Mouse (Mus musculus) forebrain, embryonic 14.5 days (tissue): ENCODE measurements around the gene Scnm1. TPM values are rescaled to one million over a fixed set of nuclear protein-coding genes. Genes with fewer than 3 reads are reported as not detected.

Experiments used
- ATAC-seq: fragments of 200-750 bp; cut with Nextera tagmentation; 2 replicates; pipeline ENCODE4 v1.8.0; 2017; ENCODE audit warnings: mild to moderate bottlenecking, moderate library complexity
- DNase-seq: peaks from one replicate; pipeline ENCODE4 v3.0.0-alpha.2; 2015; ENCODE audit warnings: low spot score
- H3K27ac ChIP-seq: fragments of 300-500 bp; sonication (generic); 2 replicates; pipeline ENCODE4 v1.5.1; 2014; ENCODE audit warnings: low read depth, mild to moderate bottlenecking, control low read depth, low read length, moderate library complexity
- H3K27me3 ChIP-seq: fragments of 300-500 bp; sonication (generic); replicated peaks from 2 replicates; pipeline ENCODE4 v1.6.1; 2014; ENCODE audit warnings: low read length, control low read depth, mixed read lengths; ENCODE audit not compliant: control insufficient read depth, insufficient read depth
- H3K36me3 ChIP-seq: fragments of 300-500 bp; sonication (generic); 2 replicates; pipeline ENCODE4 v1.6.1; 2014; ENCODE audit warnings: low read length, control low read depth; ENCODE audit not compliant: control insufficient read depth, insufficient read depth
- H3K4me1 ChIP-seq: fragments of 300-500 bp; sonication (generic); 2 replicates; pipeline ENCODE4 v1.6.1; 2014; ENCODE audit warnings: antibody characterized with exemption, low read length, control low read depth; ENCODE audit not compliant: control insufficient read depth, insufficient read depth
- H3K4me2 ChIP-seq: fragments of 300-500 bp; sonication (generic); 2 replicates; pipeline ENCODE4 v1.6.1; 2014; ENCODE audit warnings: mild to moderate bottlenecking, control low read depth, low read length
- H3K4me3 ChIP-seq: fragments of 300-500 bp; sonication (generic); 2 replicates; pipeline ENCODE4 v1.5.1; 2014; ENCODE audit warnings: low read depth, low read length, control low read depth
- H3K9ac ChIP-seq: fragments of 300-500 bp; sonication (generic); 2 replicates; pipeline ENCODE4 v1.6.1; 2014; ENCODE audit warnings: mild to moderate bottlenecking, low read length, control low read depth, moderate library complexity
- H3K9me3 ChIP-seq: fragments of 300-500 bp; sonication (generic); replicated peaks from 2 replicates; pipeline ENCODE4 v1.6.1; 2016; ENCODE audit warnings: low read length, control low read depth, mixed read lengths; ENCODE audit not compliant: control insufficient read depth
- WGBS: fragments of 180-500 bp; shearing (Covaris S2); extraction: QIAGEN DNeasy Blood & Tissue Kit; methylation state at CpG from one replicate; pipeline ENCODE4 v1.1.7; 2014; 5-methylcytosine and 5-hydroxymethylcytosine counted together
- polyA plus RNA-seq: library from polyadenylated mRNA; unstranded; fragments of >200 nt; fragmentation: Nextera tagmentation; extraction: Ambion mirVana; gene quantifications from 2 replicates; pipeline ENCODE4 v1.2.1, GENCODE M21; 2014

The Scnm1 gene
- polyA plus RNA-seq, 1 experiment from 2014 or later = 107 TPM

GRCm38 (mm10) chr3:95130081-95130480, 3.7 kb downstream of the Scnm1 start:
- 88% methylated on average over 5 of the region's 5 CpGs for WGBS
- Histone ChIP-seq H3K9ac (no peak overlapping the region), H3K4me1 (peaks cover 6% of the 10 kb centered on the region), H3K4me3 (no peak overlapping the region), H3K4me2 (no peak overlapping the region), H3K9me3 (no peaks in the 10 kb centered on the region), H3K27me3 (no peaks in the 10 kb centered on the region), H3K36me3 (peaks cover 24% of the 10 kb centered on the region), H3K27ac (no peak overlapping the region)
- ATAC-seq (no peak), DNase-seq (no peak)

- H3K36me3 ChIP-seq = peaks cover 24% of the 10 kb centered on the region
- no peak overlapping the region for H3K4me3 ChIP-seq
- no peak overlapping the region for H3K9ac ChIP-seq
- DNase-seq (no peak), ATAC-seq (no peak)
- H3K9me3 ChIP-seq = no peaks in the 10 kb centered on the region
- 51% methylated on average over 6 of the region's 6 CpGs for WGBS
- no peaks in the 10 kb centered on the region for H3K27me3 ChIP-seq
- H3K4me2 ChIP-seq = no peak overlapping the region
- peaks cover 11% of the 10 kb centered on the region for H3K4me1 ChIP-seq
- H3K27ac ChIP-seq = no peak overlapping the region
These were observed 4.6 kb downstream of the Scnm1 start for GRCm38 (mm10) chr3:95129226-95129651.

DNA sequence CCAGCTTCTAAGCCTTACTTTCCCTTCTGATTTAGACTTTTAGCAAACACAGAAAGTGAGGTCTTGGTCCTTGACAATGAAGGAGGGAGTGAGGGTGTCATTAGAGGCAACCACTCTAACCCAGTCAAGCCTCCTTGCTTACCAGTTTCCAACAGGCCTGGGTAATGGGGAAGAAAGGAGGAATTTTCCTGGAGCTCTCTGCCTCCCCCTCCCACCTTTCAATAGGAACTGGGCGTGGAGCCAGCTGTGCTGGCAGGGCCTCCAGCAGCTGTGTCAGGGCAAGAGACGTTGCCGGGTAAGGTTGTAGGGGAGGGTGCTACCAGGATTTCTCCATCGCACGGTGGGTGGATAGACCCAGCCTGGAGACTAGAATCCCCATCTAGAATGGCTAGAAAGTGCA, 8.8 kb downstream of the Scnm1 start:
- no peak overlapping the region for H3K4me3 ChIP-seq
- DNase-seq (peak; percentile 69), ATAC-seq (peak; percentile 60; the same call in 1 of the 2 replicates)
- peak overlapping the region; percentile 44; the same call in 1 of the 2 replicates for H3K27ac ChIP-seq
- 19% methylated on average over 5 of the region's 5 CpGs for WGBS
- H3K4me2 ChIP-seq = no peak overlapping the region
- H3K4me1 ChIP-seq = peaks cover 6% of the 10 kb centered on the region
- no peaks in the 10 kb centered on the region for H3K27me3 ChIP-seq
- no peak overlapping the region for H3K9ac ChIP-seq
- H3K36me3 ChIP-seq = peaks cover 43% of the 10 kb centered on the region
- H3K9me3 ChIP-seq = no peaks in the 10 kb centered on the region

GRCm38 (mm10) chr3:95124246-95124645, 9.6 kb downstream of the Scnm1 start, which contains the start of gene Tmod4:
Gene Tmod4 (plus strand): TSS chr3:95124476.
- ATAC-seq (peak; percentile 49), DNase-seq (no peak)
- Histone ChIP-seq H3K4me2 (no peak within 1 kb of the TSS), H3K4me1 (peaks cover 6% of the 10 kb centered on the region), H3K27ac (peak within 1 kb of the TSS; percentile 44; the same call in 1 of the 2 replicates), H3K36me3 (peaks cover 43% of the 10 kb centered on the region), H3K27me3 (no peaks in the 10 kb centered on the region), H3K9ac (no peak within 1 kb of the TSS), H3K9me3 (no peaks in the 10 kb centered on the region), H3K4me3 (no peak within 1 kb of the TSS)
- 64% methylated on average over 6 of the region's 6 CpGs for WGBS

DNA sequence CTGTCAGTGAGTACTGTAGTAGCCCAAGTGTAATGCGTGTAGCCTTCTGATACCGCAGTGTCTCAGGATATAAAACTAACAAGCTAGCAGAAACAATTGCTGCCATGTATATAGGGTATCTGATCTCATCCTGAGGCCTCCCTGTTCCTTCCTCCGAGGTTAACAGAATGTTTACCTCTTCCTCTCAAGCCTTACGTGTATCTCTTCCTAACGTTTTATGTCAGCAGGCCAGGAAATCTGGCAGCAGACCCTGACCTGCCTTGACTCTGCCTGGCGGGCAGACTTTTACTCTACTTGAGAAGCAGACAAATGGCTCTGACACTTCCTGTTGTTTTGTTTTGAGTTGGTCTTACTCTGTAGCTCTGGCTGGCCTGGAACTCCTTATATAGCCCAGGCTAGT, 12.2 kb downstream of the Scnm1 start:
- no peak overlapping the region for H3K4me3 ChIP-seq
- 87% methylated on average over 6 of the region's 6 CpGs for WGBS
- no peak overlapping the region for H3K9ac ChIP-seq
- no peak overlapping the region for H3K4me2 ChIP-seq
- peaks cover 60% of the 10 kb centered on the region for H3K36me3 ChIP-seq
- no peaks in the 10 kb centered on the region for H3K9me3 ChIP-seq
- DNase-seq (no peak), ATAC-seq (no peak)
- H3K27ac ChIP-seq = no peak overlapping the region
- H3K4me1 ChIP-seq = peaks cover 6% of the 10 kb centered on the region
- no peaks in the 10 kb centered on the region for H3K27me3 ChIP-seq

DNA sequence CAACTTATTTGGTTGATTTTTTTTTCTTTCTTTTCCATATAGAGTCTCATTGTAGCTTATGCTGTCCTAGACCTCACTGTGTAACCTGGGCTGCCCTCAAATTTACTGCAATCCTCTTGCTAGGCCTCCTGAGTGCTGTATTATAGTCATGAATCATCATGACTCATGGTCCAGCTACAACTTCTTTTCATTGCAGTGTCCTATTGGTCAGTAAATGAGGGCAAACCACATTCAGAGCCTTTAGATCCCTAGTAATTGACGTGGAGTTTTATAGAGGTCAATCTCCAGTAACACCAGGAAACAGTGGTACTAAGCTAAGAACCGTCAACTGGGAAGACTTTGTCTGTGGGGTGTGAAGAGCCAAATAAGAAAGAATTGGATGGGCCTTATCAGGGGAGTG, 16.1 kb downstream of the Scnm1 start:
- H3K27ac ChIP-seq = no peak overlapping the region
- H3K9ac ChIP-seq = no peak overlapping the region
- no peak overlapping the region for H3K4me3 ChIP-seq
- 94% methylated on average over 2 of the region's 2 CpGs for WGBS
- peaks cover 75% of the 10 kb centered on the region for H3K36me3 ChIP-seq
- DNase-seq = no peak
- no peaks in the 10 kb centered on the region for H3K4me1 ChIP-seq
- no peaks in the 10 kb centered on the region for H3K9me3 ChIP-seq
- H3K4me2 ChIP-seq = no peak overlapping the region
- H3K27me3 ChIP-seq = no peaks in the 10 kb centered on the region
- ATAC-seq = no peak

GRCm38 (mm10) chr3:95112760-95113159, 21.1 kb downstream of the Scnm1 start:
- Histone ChIP-seq H3K27me3 (no peaks in the 10 kb centered on the region), H3K4me1 (peaks cover 8% of the 10 kb centered on the region), H3K4me3 (no peak overlapping the region), H3K36me3 (peaks cover 28% of the 10 kb centered on the region), H3K9me3 (no peaks in the 10 kb centered on the region), H3K9ac (no peak overlapping the region), H3K4me2 (peak overlapping the region; percentile 48; the same call in 1 of the 2 replicates), H3K27ac (no peak overlapping the region)
- DNase-seq (no peak), ATAC-seq (no peak)
- 88% methylated on average over 1 of the region's 1 CpGs for WGBS

DNA sequence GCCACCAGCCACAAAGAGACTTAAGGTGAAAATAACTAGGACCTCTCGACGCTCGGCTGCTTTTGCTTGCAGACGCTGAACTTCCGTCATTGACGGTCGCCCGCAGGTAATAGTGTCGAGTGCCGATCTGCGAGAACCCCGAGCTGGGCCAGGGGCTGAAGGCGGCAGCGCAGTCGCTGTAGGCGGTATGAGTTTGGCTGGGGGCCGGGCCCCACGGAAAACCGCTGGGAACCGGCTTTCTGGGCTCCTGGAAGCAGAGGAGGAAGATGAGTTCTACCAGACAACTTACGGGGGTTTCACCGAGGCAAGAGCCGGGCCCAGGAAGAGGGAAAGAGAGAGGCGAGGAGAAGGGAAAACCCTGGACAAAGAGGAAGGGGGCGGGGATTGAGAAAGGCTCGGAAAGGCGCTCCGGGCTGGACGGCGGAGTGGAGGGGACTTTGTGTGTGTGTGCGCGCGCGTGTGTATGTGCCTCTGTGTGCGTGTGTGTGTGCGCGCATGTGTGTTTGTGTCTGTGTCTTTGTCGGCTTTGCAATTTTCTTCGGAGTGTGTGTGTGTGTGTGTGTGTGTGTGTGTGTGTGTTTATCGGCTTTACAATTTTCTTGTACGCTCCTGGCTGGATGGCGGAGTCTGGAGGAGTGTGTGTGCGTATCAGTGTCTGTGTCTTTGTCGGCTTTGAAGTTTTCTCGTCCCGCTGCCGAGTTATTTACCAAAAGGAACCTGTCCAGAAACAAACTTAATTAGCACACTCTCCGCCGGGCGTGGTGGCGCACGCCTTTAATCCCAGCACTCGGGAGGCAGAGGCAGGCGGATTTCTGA, 22.7 kb downstream of the Scnm1 start, which contains the start of gene Vps72:
TSS of gene Vps72 (plus strand) at position 112 of the 816 bp plus-strand sequence.
- peaks cover 8% of the 10 kb centered on the region for H3K4me1 ChIP-seq
- under 1% methylated on average over 53 of the region's 54 CpGs for WGBS
- DNase-seq = peak; percentile 97

GRCm38 (mm10) chr3:95107898-95108297, 25.9 kb downstream of the Scnm1 start:
- Histone ChIP-seq H3K9ac (no peak overlapping the region), H3K4me1 (peaks cover 18% of the 10 kb centered on the region), H3K27me3 (no peaks in the 10 kb centered on the region), H3K4me2 (no peak overlapping the region), H3K9me3 (no peaks in the 10 kb centered on the region), H3K36me3 (no peaks in the 10 kb centered on the region), H3K4me3 (no peak overlapping the region), H3K27ac (no peak overlapping the region)
- WGBS = 66% methylated on average over 2 of the region's 2 CpGs
- DNase-seq (peak; percentile 23), ATAC-seq (no peak)

More for the DNA sequence above, 22.7 kb downstream of the Scnm1 start, which contains the start of gene Vps72:
- peak within 1 kb of the TSS; percentile 67 for H3K4me3 ChIP-seq
- no peaks in the 10 kb centered on the region for H3K9me3 ChIP-seq
- peaks cover 18% of the 10 kb centered on the region for H3K36me3 ChIP-seq
- ATAC-seq = peak; percentile 78
- H3K27me3 ChIP-seq = no peaks in the 10 kb centered on the region
- peak within 1 kb of the TSS; percentile 82 for H3K9ac ChIP-seq
- peak within 1 kb of the TSS; percentile 96 for H3K27ac ChIP-seq
- peak within 1 kb of the TSS; percentile 48 for H3K4me2 ChIP-seq
